1 mouse cellular context compared by ENCODE assay signal in the genomic region with DNA sequence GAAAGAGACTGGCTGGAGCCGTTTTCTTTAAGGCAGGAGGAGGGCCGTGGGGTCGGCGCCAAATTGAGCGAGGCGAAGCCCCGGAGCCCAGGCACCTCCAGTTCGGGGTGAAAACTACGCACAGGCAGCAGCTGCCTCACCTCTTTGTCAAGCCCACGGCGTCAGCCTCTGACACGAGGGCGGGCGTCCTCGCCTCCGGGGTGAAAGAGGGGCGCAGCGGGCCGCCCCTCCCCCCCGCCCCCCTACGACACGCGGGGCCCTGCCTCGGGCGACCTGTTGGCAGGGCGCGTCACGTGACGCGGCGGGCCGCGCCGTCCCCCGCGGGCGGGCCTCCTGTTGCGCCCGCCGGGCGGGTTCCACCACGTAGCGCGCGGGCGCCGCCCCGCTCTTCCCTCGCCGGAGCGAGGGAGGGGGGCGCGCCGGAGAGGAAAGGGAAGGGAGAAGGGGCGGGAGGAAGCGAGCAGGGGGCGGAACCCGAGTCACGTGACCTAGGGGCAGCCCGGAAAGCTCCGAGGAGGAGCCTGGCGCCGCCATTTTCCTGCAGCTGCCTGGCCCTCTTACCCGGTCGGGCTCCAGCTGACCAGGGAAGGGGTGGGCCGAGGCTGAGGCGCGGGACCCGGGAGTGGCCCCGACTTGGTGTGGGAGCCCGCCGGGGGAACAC.
TF ChIP-seq lines count a peak whose summit lies in the region.

Gene Picalm, plus strand, starts transcription at position 482 of the 661 bp plus-strand sequence.

TF ChIP-seq in MEL, 35 proteins besides CTCF, POLR2A, EP300 and RAD21 (continued from another document):
- TF ChIP-seq POLR2AphosphoS2 (IDR thresholded peaks at IDR 0.05; ENCODE audit: low read length) (0 out of 2 replicates have a peak, but pooled peaks have one; percentile 29), TAL1 (IDR thresholded peaks at IDR 0.05; ENCODE audit: low read length) (no peak), MAX (IDR thresholded peaks at IDR 0.05; ENCODE audit: low read length) (peak; percentile 61), E2F4 (IDR thresholded peaks at IDR 0.05; ENCODE audit: borderline replicate concordance, low read depth, low read length) (no peak), TCF12 (IDR thresholded peaks at IDR 0.05; ENCODE audit: low read depth, low read length) (no peak)
